Mouse (Mus musculus): ENCODE results near the gene Chrm5. TPM values are rescaled to one million over a fixed set of nuclear protein-coding genes. Genes with fewer than 3 reads are reported as not detected.

Chrm5 gene
- polyA plus RNA-seq (2014; fragmentation: Illumina TruSeq; extraction: RNeasy Lipid Tissue Mini Kit (QIAGEN cat#74804); ENCODE audit: insufficient read depth, low read depth, low replicate concordance): not detected

GRCm38 (mm10) chr2:112480669-112481068 is at the start of gene Chrm5:
TSS of gene Chrm5 (minus strand) at chr2:112480769.

DNA sequence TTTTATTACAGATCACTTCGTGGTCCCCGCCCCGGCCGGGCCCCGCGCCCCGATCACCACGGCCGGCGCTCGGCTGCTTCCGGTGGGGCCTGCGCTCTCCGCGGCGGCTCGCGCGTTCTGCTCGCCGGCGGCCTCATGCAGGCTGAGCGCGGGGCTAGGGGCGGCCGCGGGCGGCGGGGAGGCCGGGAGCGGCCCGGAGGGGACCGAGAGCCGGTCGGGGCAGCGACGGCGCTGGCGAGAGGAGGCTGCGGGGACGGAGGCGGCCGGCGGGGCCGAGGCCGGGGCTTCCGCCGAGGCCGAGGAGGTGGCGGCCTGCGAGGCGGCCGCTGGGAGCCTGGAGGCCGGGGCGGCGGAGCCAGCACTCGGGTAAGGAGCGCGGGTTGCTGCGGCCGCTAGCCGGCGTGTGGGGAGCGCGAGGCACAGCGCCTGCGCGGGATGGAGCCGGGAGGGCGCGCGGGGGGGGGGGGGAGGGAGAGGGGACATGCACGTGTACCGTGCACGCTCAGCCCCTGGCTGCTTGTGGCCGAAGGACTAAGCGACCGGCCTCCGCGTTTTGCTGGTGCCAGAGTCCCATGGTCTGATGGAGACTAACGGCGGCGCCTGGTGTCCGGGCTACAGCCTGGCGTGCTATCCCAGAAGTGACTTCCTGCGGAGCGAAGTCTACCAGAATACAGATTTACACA is 12.4 kb upstream of the Chrm5 start, which contains the start of gene Aven:
Gene Aven (plus strand): TSS at position 109 of the 683 bp plus-strand sequence.

GRCm38 (mm10) chr2:112454862-112455564 is 25.6 kb downstream of the Chrm5 start, which contains the start of gene Emc7:
TSS of gene Emc7 (plus strand) at chr2:112454997.

Other genes with a start within 250 kb of the Chrm5 start
- 12.9 TPM for gene Lpcat4, start 241.3 kb downstream of the Chrm5 start, polyA plus RNA-seq (2014; fragmentation: Illumina TruSeq; extraction: RNeasy Lipid Tissue Mini Kit (QIAGEN cat#74804); ENCODE audit: insufficient read depth, low read depth, low replicate concordance)
- gene Nutm1, start 221.5 kb downstream of the Chrm5 start, polyA plus RNA-seq (2014; fragmentation: Illumina TruSeq; extraction: RNeasy Lipid Tissue Mini Kit (QIAGEN cat#74804); ENCODE audit: insufficient read depth, low read depth, low replicate concordance): not detected
- gene Nop10, start 218.8 kb downstream of the Chrm5 start, polyA plus RNA-seq (2014; fragmentation: Illumina TruSeq; extraction: RNeasy Lipid Tissue Mini Kit (QIAGEN cat#74804); ENCODE audit: insufficient read depth, low read depth, low replicate concordance): 89.4 TPM
- gene Slc12a6, start 214.9 kb downstream of the Chrm5 start, polyA plus RNA-seq (2014; fragmentation: Illumina TruSeq; extraction: RNeasy Lipid Tissue Mini Kit (QIAGEN cat#74804); ENCODE audit: insufficient read depth, low read depth, low replicate concordance): 16.7 TPM
- not detected for gene Gm21985, start 214.5 kb downstream of the Chrm5 start, polyA plus RNA-seq (2014; fragmentation: Illumina TruSeq; extraction: RNeasy Lipid Tissue Mini Kit (QIAGEN cat#74804); ENCODE audit: insufficient read depth, low read depth, low replicate concordance)
- gene Emc4, start 112.7 kb downstream of the Chrm5 start, polyA plus RNA-seq (2014; fragmentation: Illumina TruSeq; extraction: RNeasy Lipid Tissue Mini Kit (QIAGEN cat#74804); ENCODE audit: insufficient read depth, low read depth, low replicate concordance): 93.4 TPM
- 7.7 TPM for gene Katnbl1, start 101.6 kb downstream of the Chrm5 start, polyA plus RNA-seq (2014; fragmentation: Illumina TruSeq; extraction: RNeasy Lipid Tissue Mini Kit (QIAGEN cat#74804); ENCODE audit: insufficient read depth, low read depth, low replicate concordance)
- gene Emc7, start 25.8 kb downstream of the Chrm5 start, polyA plus RNA-seq (2014; fragmentation: Illumina TruSeq; extraction: RNeasy Lipid Tissue Mini Kit (QIAGEN cat#74804); ENCODE audit: insufficient read depth, low read depth, low replicate concordance): 22.4 TPM
- gene Aven, start 12.2 kb upstream of the Chrm5 start, polyA plus RNA-seq (2014; fragmentation: Illumina TruSeq; extraction: RNeasy Lipid Tissue Mini Kit (QIAGEN cat#74804); ENCODE audit: insufficient read depth, low read depth, low replicate concordance): 11.6 TPM

All from lung, adult 10 weeks (tissue).